Comparison of ENCODE assay signal across 9 mouse cellular contexts in the genomic region with DNA sequence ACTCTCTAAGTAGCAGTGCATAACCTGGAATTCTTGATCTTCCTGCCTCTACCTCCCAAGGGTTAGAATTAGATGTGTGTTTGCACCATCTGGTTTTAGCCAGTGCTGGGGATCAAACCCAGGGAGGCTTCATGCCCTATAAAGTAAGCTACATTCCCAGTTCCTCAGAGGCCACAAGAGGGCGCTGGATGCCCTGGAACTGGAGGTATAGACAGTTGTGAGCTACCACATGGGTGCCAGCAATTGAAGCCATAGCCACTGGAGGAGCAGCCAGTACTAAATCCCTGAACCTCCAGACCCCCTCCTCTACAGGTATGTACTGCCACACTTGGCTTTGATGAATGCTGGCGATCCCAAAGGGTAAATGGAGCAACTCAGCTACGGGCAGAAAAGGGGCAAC. TPM values are rescaled to one million over a fixed set of nuclear protein-coding genes. Genes with fewer than 3 reads are reported as not detected.
DNase-seq lines count a peak whose midpoint lies in the region; ATAC-seq and TF ChIP-seq lines count a peak whose summit lies in the region.
"Had no signal": no experiment of that assay in that cellular context is flagged by ENCODE, and none has a peak within 500 bp of the region (broad histone marks: within the 10 kb centered on the region; RNA-seq: fewer than 3 reads in every experiment).

No protein-coding gene starts in this region.

- no peak overlapping the region for H3K9ac ChIP-seq in hindbrain, embryonic 14.5 days
- no peak overlapping the region for H3K9ac ChIP-seq in lung, embryonic 14.5 days
- H3K9ac ChIP-seq in intestine, embryonic 16.5 days (ENCODE audit: low read depth, low read length) = no peak overlapping the region
- H3K9ac ChIP-seq: liver, embryonic 13.5 days had no signal

- H3K27ac ChIP-seq in hindbrain, embryonic 10.5 days = no peak overlapping the region
- H3K27ac ChIP-seq in hindbrain, embryonic 14.5 days = no peak overlapping the region
- H3K27ac ChIP-seq in lung, embryonic 14.5 days (ENCODE audit: low read depth) = no peak overlapping the region
- no peak overlapping the region for H3K27ac ChIP-seq in intestine, embryonic 16.5 days (ENCODE audit: low read length)
- H3K27ac ChIP-seq: liver, embryonic 13.5 days had no signal

- no peaks in the 10 kb centered on the region for H3K36me3 ChIP-seq in hindbrain, embryonic 10.5 days
- no peaks in the 10 kb centered on the region for H3K36me3 ChIP-seq in hindbrain, embryonic 14.5 days (replicated peaks; ENCODE audit: control insufficient read depth, insufficient read depth)
- peaks cover 61% of the 10 kb centered on the region for H3K36me3 ChIP-seq in C2C12 (ENCODE audit: control insufficient read depth, insufficient read depth)
- peaks cover 32% of the 10 kb centered on the region for H3K36me3 ChIP-seq in lung, embryonic 14.5 days (ENCODE audit: insufficient read depth)
- H3K36me3 ChIP-seq in intestine, embryonic 16.5 days (ENCODE audit: control insufficient read depth, insufficient read depth, low read length) = peaks cover 3% of the 10 kb centered on the region

- H3K4me3 ChIP-seq in hindbrain, embryonic 10.5 days = no peak overlapping the region
- no peak overlapping the region for H3K4me3 ChIP-seq in hindbrain, embryonic 14.5 days (replicated peaks; ENCODE audit: low read length)
- H3K4me3 ChIP-seq in C2C12 (ENCODE audit: insufficient read depth, poor library complexity, severe bottlenecking) = no peak overlapping the region
- H3K4me3 ChIP-seq in lung, embryonic 14.5 days (ENCODE audit: low read depth, low read length) = no peak overlapping the region
- no peak overlapping the region for H3K4me3 ChIP-seq in intestine, embryonic 16.5 days (ENCODE audit: low read length)
- H3K4me3 ChIP-seq: liver, embryonic 13.5 days had no signal

- H3K79me3 ChIP-seq in C2C12 (ENCODE audit: low read depth) = no peaks in the 10 kb centered on the region

- H3K9me3 ChIP-seq in hindbrain, embryonic 10.5 days = no peaks in the 10 kb centered on the region
- H3K9me3 ChIP-seq in hindbrain, embryonic 14.5 days (ENCODE audit: control insufficient read depth, low read length) = no peaks in the 10 kb centered on the region
- no peaks in the 10 kb centered on the region for H3K9me3 ChIP-seq in lung, embryonic 14.5 days (ENCODE audit: low read depth, low read length)
- H3K9me3 ChIP-seq in intestine, embryonic 16.5 days (ENCODE audit: control insufficient read depth, low read length) = no peaks in the 10 kb centered on the region
- H3K9me3 ChIP-seq: liver, embryonic 13.5 days had no signal

- 74% methylated on average over 3 of the region's 3 CpGs for WGBS in hindbrain, embryonic 10.5 days
- WGBS in hindbrain, embryonic 14.5 days = 76% methylated on average over 3 of the region's 3 CpGs
- 75% methylated on average over 3 of the region's 3 CpGs for WGBS in lung, embryonic 14.5 days
- 79% methylated on average over 3 of the region's 3 CpGs for WGBS in intestine, embryonic 16.5 days

- H3K79me2 ChIP-seq in C2C12 (ENCODE audit: control insufficient read depth, insufficient read depth) = no peaks in the 10 kb centered on the region

- TF ChIP-seq CTCF in C2C12 (IDR thresholded peaks at IDR 0.05; ENCODE audit: control insufficient read depth, insufficient read depth, insufficient read length) (peak; percentile 27), Patski (IDR thresholded peaks at IDR 0.05) (peak; percentile 76)
- peak; percentile 62 for TF ChIP-seq CTCF in lung, embryonic 14.5 days (IDR thresholded peaks at IDR 0.05; ENCODE audit: low read depth)

- no peak overlapping the region for H3ac ChIP-seq in C2C12 (ENCODE audit: control insufficient read depth, insufficient read length, low read depth)

- H3K4me2 ChIP-seq in hindbrain, embryonic 14.5 days (replicated peaks) = no peak overlapping the region
- H3K4me2 ChIP-seq in lung, embryonic 14.5 days = no peak overlapping the region
- no peak overlapping the region for H3K4me2 ChIP-seq in intestine, embryonic 16.5 days (ENCODE audit: low read depth, low read length)
- H3K4me2 ChIP-seq: liver, embryonic 13.5 days had no signal

- H3K4me1 ChIP-seq in hindbrain, embryonic 10.5 days (replicated peaks) = peaks cover 31% of the 10 kb centered on the region
- H3K4me1 ChIP-seq in hindbrain, embryonic 14.5 days (replicated peaks; ENCODE audit: control insufficient read depth, insufficient read depth, low read length) = peaks cover 7% of the 10 kb centered on the region; the same call in 1 of the 2 replicates
- H3K4me1 ChIP-seq in lung, embryonic 14.5 days (ENCODE audit: insufficient read depth) = no peaks in the 10 kb centered on the region
- 0 out of 2 replicates have a peak, but pooled peaks cover 3% of the 10 kb centered on the region for H3K4me1 ChIP-seq in intestine, embryonic 16.5 days (ENCODE audit: control insufficient read depth, insufficient read depth, low read length)

- peak; percentile 38 for DNase-seq in hindbrain, embryonic 10.5 days (ENCODE audit: low spot score)
- DNase-seq in hindbrain, embryonic 14.5 days (ENCODE audit: low spot score) = no peak
- no peak for DNase-seq in Patski (ENCODE audit: low read depth, low spot score)
- peak; percentile 61 for DNase-seq in cerebellum, postnatal 36 days
- DNase-seq in lung, embryonic 14.5 days = peak; percentile 70
- DNase-seq in thymus, postnatal 10 days (ENCODE audit: low spot score in 2 of 2) = peak; percentile 22 to 52
- DNase-seq: liver, embryonic 13.5 days had no signal

- H3K27me3 ChIP-seq in hindbrain, embryonic 10.5 days (ENCODE audit: insufficient read depth, poor library complexity, severe bottlenecking) = no peaks in the 10 kb centered on the region
- H3K27me3 ChIP-seq in hindbrain, embryonic 14.5 days (ENCODE audit: control insufficient read depth, insufficient read depth, low read length) = no peaks in the 10 kb centered on the region
- H3K27me3 ChIP-seq in C2C12 (ENCODE audit: control insufficient read depth, insufficient read depth, insufficient read length) = no peaks in the 10 kb centered on the region
- H3K27me3 ChIP-seq in Patski = no peaks in the 10 kb centered on the region
- no peaks in the 10 kb centered on the region for H3K27me3 ChIP-seq in lung, embryonic 14.5 days (ENCODE audit: insufficient read depth, low read length)
- no peaks in the 10 kb centered on the region for H3K27me3 ChIP-seq in intestine, embryonic 16.5 days (replicated peaks; ENCODE audit: control insufficient read depth, insufficient read depth, low read length)
- H3K27me3 ChIP-seq: liver, embryonic 13.5 days had no signal

- POLR2A ChIA-PET in Patski (lab: Charles Lee) = interaction anchor here (1.4 kb wide), 1 partner anchor 37 kb away, joined by 8 read pairs; no protein-coding TSS in a partner anchor

- CTCF ChIA-PET in Patski (lab: Charles Lee) = interaction anchor here (0.7 to 4.1 kb wide), 17 partner anchors 13 to 185 kb away, joined by 3 to 43 read pairs (median 3); a partner anchor contains a TSS

- in situ Hi-C loops in Patski (cut with MboI; ENCODE audit: low pct_unique_long_range_greater_than_20kb) = loop anchor here (5.0 to 10.0 kb wide), 3 partner anchors 32 to 405 kb away; a partner anchor contains a TSS

- ATAC-seq in hindbrain, embryonic 14.5 days (ENCODE audit: low FRiP score) = no peak
- no peak for ATAC-seq in Patski
- ATAC-seq in lung, embryonic 14.5 days (ENCODE audit: insufficient read depth) = no peak
- no peak for ATAC-seq in intestine, embryonic 16.5 days

TF ChIP-seq in C2C12, 6 proteins besides CTCF, POLR2A, EP300 and RAD21:
- TF ChIP-seq USF1 (IDR thresholded peaks at IDR 0.05; ENCODE audit: low read depth) (no peak), MAX (IDR thresholded peaks at IDR 0.05) (peak; percentile 54)

RNA-seq across cellular contexts. Expression of a gene that starts 37.5 kb away (rescaled TPM):
- polyA plus RNA-seq in hindbrain, embryonic 10.5 days (2016; fragmentation: Nextera tagmentation; extraction: Ambion mirVana) = 0.35 and 0.39 TPM in 2 replicates
- polyA plus RNA-seq in hindbrain, embryonic 14.5 days (2014; fragmentation: Nextera tagmentation; extraction: Ambion mirVana) = 0.39 and 0.56 TPM in 2 replicates
- polyA plus RNA-seq in C2C12 (2012; fragmentation: generic; extraction: Trizol) = 4.0 TPM
- polyA plus RNA-seq in Patski (2021) = 31.6 TPM
- 1.3 and 1.6 TPM in 2 replicates for polyA plus RNA-seq in lung, embryonic 14.5 days (2014; fragmentation: Nextera tagmentation; extraction: Ambion mirVana)
- polyA plus RNA-seq in intestine, embryonic 16.5 days (2015; fragmentation: Nextera tagmentation; extraction: Ambion mirVana) = 1.3 and 1.5 TPM in 2 replicates

RNA-seq across cellular contexts. Expression of a gene that starts 56.5 kb away (rescaled TPM):
- 117 and 135 TPM in 2 replicates for polyA plus RNA-seq in hindbrain, embryonic 10.5 days (2016; fragmentation: Nextera tagmentation; extraction: Ambion mirVana)
- polyA plus RNA-seq in hindbrain, embryonic 14.5 days (2014; fragmentation: Nextera tagmentation; extraction: Ambion mirVana) = 225 TPM in 2 replicates
- polyA plus RNA-seq in C2C12 (2012; fragmentation: generic; extraction: Trizol) (50.4 TPM), Patski (2021) (91.0 TPM)
- polyA plus RNA-seq in lung, embryonic 14.5 days (2014; fragmentation: Nextera tagmentation; extraction: Ambion mirVana) = 105 and 109 TPM in 2 replicates
- polyA plus RNA-seq in intestine, embryonic 16.5 days (2015; fragmentation: Nextera tagmentation; extraction: Ambion mirVana) = 218 and 226 TPM in 2 replicates

RNA-seq across cellular contexts. Expression of a gene that starts 56.5 kb away (rescaled TPM):
- 12.5 and 13.3 TPM in 2 replicates for polyA plus RNA-seq in hindbrain, embryonic 10.5 days (2016; fragmentation: Nextera tagmentation; extraction: Ambion mirVana)
- polyA plus RNA-seq in hindbrain, embryonic 14.5 days (2014; fragmentation: Nextera tagmentation; extraction: Ambion mirVana) = 17.4 and 17.7 TPM in 2 replicates
- polyA plus RNA-seq in C2C12 (2012; fragmentation: generic; extraction: Trizol) = 6.2 TPM
- 18.8 TPM for polyA plus RNA-seq in Patski (2021)
- polyA plus RNA-seq in lung, embryonic 14.5 days (2014; fragmentation: Nextera tagmentation; extraction: Ambion mirVana) = 16.3 and 16.8 TPM in 2 replicates
- polyA plus RNA-seq in intestine, embryonic 16.5 days (2015; fragmentation: Nextera tagmentation; extraction: Ambion mirVana) = 21.2 and 27.6 TPM in 2 replicates

Comparison
In these comparisons a context has a peak if more than half of its experiments do, and no peak if none do; other contexts are left out.
1. DNase-seq: peak in hindbrain, embryonic 10.5 days (single experiment), cerebellum, postnatal 36 days (2 of 2), lung, embryonic 14.5 days (single experiment) and thymus, postnatal 10 days (2 of 2); none in hindbrain, embryonic 14.5 days (single experiment) and Patski (single experiment).
2. Peak in every context shown above with its lines, with median percentiles within 50 percentile points of each other: CTCF ChIP-seq.